Mouse (Mus musculus): ENCODE data around the gene Mt3.

Gene Mt3

DNA sequence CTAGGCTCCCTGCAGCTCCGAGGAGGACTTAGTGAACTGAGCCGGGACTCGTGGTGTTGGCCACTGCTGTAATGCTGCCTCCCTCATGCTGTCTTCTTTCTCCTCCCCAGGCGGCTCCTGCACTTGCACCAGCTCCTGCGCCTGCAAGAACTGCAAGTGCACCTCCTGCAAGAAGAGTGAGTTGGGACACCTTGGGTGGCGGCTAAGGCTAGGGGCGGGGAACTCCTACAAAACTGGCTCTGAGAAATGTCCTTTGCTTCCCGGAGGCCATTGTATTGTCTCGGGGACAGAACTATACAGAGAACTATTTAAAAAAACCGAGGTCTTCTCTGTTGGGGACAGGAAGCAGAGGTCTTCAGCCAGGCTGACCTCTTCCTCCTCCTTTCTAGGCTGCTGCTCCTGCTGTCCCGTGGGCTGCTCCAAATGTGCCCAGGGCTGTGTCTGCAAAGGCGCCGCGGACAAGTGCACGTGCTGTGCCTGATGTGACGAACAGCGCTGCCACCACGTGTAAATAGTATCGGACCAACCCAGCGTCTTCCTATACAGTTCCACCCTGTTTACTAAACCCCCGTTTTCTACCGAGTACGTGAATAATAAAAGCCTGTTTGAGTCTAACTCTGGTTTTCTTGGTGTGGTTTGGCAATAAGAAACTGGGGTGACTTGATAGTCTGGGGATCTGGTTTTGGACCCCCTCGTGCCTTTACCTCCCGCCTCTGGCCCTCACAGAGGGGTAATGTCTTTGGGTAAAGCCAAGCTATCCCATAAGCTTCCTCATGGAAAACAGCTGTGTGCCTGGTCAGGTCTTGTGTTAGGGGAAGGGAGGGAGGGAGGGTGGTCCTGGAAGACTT is 27.5 kb downstream of the Mt3 start:
- in situ Hi-C loops (cut with MboI; ENCODE audit: low pct_unique_long_range_greater_than_20kb in 1 of 2, low sequenced_read_pairs in 2 of 2, unreplicated experiment in 1 of 2): no loop called here

DNA sequence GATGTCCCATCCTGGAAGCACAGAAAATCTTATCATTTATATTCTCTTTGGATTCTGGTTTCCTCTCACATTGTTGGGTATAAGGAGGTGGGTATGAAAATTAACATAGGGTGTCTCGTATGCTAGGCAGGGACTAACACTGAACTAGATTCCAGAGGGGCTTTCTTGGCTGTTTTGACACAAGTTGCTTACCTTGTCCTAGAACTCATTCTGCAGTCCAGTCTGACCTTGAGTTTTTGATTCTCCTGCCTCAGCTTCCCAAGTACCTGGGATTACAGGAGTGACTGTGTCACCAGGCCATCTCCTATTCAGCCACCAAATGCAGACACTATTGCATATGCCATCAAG is 28.1 kb downstream of the Mt3 start:
- in situ Hi-C loops (cut with MboI; ENCODE audit: low pct_unique_long_range_greater_than_20kb in 1 of 2, low sequenced_read_pairs in 2 of 2, unreplicated experiment in 1 of 2): no loop called here

DNA sequence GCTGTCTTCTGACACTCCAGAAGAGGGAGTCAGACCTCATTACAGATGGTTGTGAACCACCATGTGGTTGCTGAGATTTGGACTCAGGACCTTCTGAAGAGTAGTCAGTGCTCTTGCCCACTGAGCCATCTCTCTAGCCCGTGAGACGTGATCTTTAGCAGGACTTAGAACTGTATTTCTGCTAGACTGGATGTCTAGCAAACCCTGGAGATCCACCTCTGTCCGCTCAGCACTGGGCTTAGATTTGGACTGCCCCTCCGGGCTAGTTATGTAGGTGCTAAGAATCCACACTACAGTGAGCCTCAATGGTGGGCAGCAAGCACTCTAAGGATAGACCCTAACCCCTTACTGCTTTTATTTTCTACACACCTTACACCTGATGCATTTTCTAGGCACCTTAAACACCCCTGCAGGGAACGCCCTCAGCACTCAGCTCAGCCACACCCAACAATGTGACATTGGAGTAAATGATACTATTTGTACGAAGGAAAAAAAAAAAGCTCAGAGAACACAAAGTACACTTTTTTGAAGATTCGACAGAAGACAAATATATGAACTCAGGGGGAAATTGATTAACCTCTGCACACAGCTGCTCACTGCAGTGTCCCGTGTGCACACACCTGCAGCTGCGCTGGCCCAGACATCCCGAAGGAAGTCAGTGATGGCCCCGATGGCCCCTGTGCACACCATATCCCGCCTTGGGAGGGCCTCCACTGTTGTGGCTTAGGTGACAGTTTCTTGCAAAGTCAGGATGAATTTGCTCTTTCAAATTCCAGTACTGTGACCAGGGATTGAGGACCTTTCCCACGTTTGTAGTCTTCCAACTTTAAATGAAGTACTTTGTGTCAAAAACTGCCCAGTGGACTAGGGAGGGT is 29.9 kb downstream of the Mt3 start:
- in situ Hi-C loops (cut with MboI; ENCODE audit: low pct_unique_long_range_greater_than_20kb in 1 of 2, low sequenced_read_pairs in 2 of 2, unreplicated experiment in 1 of 2): no loop called here

DNA sequence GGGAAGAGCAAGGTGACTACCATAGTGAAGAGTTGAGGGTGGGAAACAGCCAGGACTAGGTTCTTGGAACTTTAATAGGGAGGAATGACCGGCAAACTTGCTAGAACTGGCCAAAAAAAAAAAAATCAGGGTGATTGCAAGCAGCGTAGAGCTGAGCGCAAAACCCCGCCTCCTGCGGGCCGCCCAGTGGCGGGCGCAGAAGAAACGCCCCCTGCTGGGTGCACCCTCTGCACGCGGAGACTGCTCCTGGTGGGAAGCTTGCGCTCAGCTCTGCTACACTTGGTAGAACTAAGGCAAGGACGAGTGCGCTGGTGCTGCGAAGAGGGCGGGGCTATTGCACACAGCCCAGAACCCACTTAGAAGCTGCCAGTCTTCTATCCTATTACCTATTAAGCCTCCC is 30.7 kb downstream of the Mt3 start:
- in situ Hi-C loops (cut with MboI; ENCODE audit: low pct_unique_long_range_greater_than_20kb in 1 of 2, low sequenced_read_pairs in 2 of 2, unreplicated experiment in 1 of 2): no loop called here

DNA sequence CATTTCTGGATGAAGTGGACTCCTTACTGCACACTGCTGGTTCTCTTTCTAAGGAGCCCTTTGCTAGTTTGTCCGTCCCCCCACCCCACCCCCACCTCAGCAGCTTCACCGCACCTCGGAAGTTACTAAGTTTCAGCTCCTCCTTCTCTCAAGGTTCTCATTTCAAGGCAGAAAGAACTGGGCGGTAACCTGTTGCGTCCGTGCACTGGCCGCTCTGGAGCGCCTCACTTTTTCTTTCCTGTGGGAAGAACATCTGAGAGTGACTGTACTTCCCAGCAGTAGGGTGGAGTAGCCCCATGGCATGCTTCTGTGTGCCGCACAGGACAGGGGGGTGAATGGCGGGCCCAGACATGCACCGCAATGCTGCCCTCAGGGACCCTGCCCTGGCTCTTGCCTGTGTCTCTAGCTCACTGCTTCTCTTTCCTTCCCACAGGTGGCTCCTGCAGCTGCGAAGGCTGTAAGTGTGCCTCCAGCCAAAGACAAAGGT is 32.0 kb downstream of the Mt3 start:
- in situ Hi-C loops (cut with MboI; ENCODE audit: low pct_unique_long_range_greater_than_20kb in 1 of 2, low sequenced_read_pairs in 2 of 2, unreplicated experiment in 1 of 2): no loop called here

- in situ Hi-C loops (cut with MboI; ENCODE audit: low pct_unique_long_range_greater_than_20kb in 1 of 2, low sequenced_read_pairs in 2 of 2, unreplicated experiment in 1 of 2): no loop called here
Observed at GRCm38 (mm10) chr8:94185791-94186190, 33.4 kb downstream of the Mt3 start.

GRCm38 (mm10) chr8:94186542-94186941 is 34.1 kb downstream of the Mt3 start:
- in situ Hi-C loops (cut with MboI; ENCODE audit: low pct_unique_long_range_greater_than_20kb in 1 of 2, low sequenced_read_pairs in 2 of 2, unreplicated experiment in 1 of 2): no loop called here

DNA sequence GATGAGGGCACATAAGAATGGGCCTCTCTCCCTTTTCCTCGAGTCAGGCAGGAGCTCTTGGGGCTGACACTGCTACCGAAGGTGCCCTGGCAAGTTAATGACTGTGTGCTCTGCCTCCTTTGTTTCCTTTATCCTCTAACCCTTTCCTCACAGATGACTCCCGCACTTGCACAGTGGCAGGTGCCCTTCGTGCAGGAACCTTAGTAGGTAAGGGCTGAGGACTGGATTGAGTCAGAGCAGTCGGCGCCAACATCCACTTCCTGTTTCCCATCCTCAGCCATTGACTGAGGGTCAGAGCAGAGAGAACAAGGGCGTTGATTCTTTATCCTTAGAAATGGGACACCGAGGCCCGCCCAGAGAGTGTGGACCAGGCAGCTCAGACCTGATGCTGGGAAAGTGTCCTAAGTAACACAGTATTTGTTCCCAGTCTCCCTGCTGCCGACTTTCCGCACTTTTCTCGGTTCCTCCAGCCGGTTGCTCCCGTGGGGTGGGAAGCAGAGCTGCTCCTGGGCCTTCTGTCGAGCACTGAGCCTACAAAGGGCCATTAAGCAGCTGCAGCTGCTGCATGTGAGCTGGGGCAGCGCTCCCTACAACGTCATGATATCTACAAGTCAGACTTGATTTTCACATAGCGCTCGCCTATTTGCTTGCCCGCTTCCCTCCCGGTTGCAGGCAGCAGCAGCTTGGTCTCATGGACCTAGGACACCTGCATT is 35.0 kb downstream of the Mt3 start:
- in situ Hi-C loops (cut with MboI; ENCODE audit: low pct_unique_long_range_greater_than_20kb in 1 of 2, low sequenced_read_pairs in 2 of 2, unreplicated experiment in 1 of 2): no loop called here

- in situ Hi-C loops (cut with MboI; ENCODE audit: low pct_unique_long_range_greater_than_20kb in 1 of 2, low sequenced_read_pairs in 2 of 2, unreplicated experiment in 1 of 2): loop anchor here in 1 of 2 experiments (10.0 kb wide), 1 partner anchor 85 kb away; no protein-coding TSS in a partner anchor
Observed at GRCm38 (mm10) chr8:94189275-94190031, 37.0 kb downstream of the Mt3 start.

DNA sequence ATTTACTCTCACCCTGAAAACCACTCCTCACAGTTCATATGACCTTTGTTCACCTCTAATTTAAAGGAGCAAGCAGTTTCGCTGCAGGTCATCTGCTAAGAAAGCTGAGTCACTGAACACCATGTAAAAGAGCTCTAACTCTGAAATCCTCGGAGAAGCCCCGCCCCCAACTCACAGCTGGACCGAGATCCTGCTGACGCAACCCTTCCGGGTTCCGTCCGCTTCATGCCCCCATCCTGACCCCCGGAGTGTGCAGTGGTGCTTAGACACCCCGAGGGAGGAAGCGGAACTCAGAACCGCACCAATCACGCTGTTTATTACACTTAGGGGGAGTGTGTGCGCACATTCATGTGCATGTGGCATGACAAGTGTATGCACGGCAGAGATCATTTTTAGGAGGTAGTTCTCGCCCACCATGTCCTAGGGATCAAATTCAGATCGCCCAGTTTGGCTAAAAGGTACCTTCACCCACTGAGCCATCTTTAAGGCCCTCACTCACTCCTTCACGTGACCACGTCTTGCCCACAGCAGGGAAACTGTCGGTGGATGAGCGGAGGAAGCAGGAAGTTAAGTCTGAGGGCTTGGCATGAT is 38.8 kb downstream of the Mt3 start:
- in situ Hi-C loops (cut with MboI; ENCODE audit: low pct_unique_long_range_greater_than_20kb in 1 of 2, low sequenced_read_pairs in 2 of 2, unreplicated experiment in 1 of 2): loop anchor here in 1 of 2 experiments (10.0 kb wide), 1 partner anchor 86 kb away; no protein-coding TSS in a partner anchor

DNA sequence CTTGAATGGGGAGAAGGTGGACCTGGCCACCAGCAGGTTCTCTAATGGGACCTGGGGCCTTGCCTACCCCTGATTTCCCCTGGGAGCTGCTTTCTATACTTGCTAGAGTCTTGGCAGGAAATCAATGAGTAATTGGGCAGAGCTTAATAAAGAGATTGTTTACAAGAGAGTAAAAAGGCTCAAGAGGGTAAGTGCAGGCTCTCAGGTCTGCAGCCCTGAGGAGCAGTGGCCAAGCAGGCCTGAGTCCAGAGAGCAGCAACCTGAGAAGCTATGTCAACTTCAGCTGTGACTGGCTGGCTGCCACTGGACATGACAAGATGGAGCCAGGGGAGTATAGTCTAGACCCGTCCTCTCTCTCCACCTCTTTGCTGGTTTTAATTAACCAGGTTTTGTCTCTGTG is 40.5 kb downstream of the Mt3 start:
- in situ Hi-C loops (cut with MboI; ENCODE audit: low pct_unique_long_range_greater_than_20kb in 1 of 2, low sequenced_read_pairs in 2 of 2, unreplicated experiment in 1 of 2): loop anchor here in 1 of 2 experiments (10.0 kb wide), 1 partner anchor 88 kb away; no protein-coding TSS in a partner anchor

DNA sequence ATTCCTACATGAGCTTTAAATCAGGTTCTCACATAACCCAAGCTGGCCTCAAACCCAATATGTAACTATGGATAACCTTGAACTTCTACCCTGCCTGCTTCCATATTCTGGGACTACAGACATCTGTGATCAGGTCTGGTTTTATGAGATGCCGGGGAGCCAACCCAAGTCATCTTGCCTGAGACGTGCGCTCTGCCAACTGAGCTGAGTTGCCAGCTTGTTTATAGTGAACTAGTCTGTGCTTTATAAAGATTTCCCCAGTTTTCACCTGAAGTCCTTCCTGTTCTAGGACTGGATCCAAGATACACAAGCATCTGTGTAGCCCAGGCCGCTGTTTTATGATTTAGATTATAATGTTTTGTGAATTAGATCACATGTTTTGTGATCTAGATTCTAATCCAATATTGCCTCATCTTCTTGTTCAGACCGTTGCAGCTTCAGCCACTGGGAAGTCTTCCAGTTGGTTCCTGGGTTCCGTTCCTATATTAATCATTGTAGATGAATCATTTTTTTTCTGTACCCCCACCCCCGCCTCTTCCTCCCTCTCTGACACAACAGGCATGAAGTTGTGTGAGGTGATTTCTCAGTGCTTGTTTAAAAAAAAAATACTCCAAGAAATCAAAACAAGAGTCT is 42.3 kb downstream of the Mt3 start:
- in situ Hi-C loops (cut with MboI; ENCODE audit: low pct_unique_long_range_greater_than_20kb in 1 of 2, low sequenced_read_pairs in 2 of 2, unreplicated experiment in 1 of 2): loop anchor here in 1 of 2 experiments (10.0 kb wide), 1 partner anchor 90 kb away; no protein-coding TSS in a partner anchor

GRCm38 (mm10) chr8:94199202-94199869 is 46.9 kb downstream of the Mt3 start:
- in situ Hi-C loops (cut with MboI; ENCODE audit: low pct_unique_long_range_greater_than_20kb in 1 of 2, low sequenced_read_pairs in 2 of 2, unreplicated experiment in 1 of 2): loop anchor here in 1 of 2 experiments (10.0 kb wide), 1 partner anchor 95 kb away; no protein-coding TSS in a partner anchor
